Mouse (Mus musculus) kidney, postnatal 36 days (tissue): ENCODE data around the gene 1700037H04Rik.
A peak's percentile ranks its signal among the peaks of the same experiment; 100 is the strongest.

ENCODE experiments used
- DNase-seq, 2 experiments: peaks; one replicate each; pipeline ENCODE4 v3.0.0; 2021 to 2022; ENCODE audit warnings: mixed read lengths in 2 of 2

1700037H04Rik gene

GRCm38 (mm10) chr2:131178828-131179245 lies 19.0 kb upstream of the 1700037H04Rik start:
- peak; percentile 33 to 57 for DNase-seq

GRCm38 (mm10) chr2:131177932-131178331 lies 18.1 kb upstream of the 1700037H04Rik start:
- DNase-seq = peak; percentile 29 to 49

- peak; percentile 86 to 92 for DNase-seq
These were observed 16.6 kb upstream of the 1700037H04Rik start for GRCm38 (mm10) chr2:131176491-131176890.

- peak; percentile 47 to 59 for DNase-seq
These were observed 16.0 kb upstream of the 1700037H04Rik start for GRCm38 (mm10) chr2:131175945-131176309.

- peak; percentile 33 to 53 for DNase-seq
These were observed 15.5 kb upstream of the 1700037H04Rik start for GRCm38 (mm10) chr2:131175286-131175944.

GRCm38 (mm10) chr2:131174700-131175099 lies 14.8 kb upstream of the 1700037H04Rik start:
- DNase-seq = peak; percentile 75 to 90

GRCm38 (mm10) chr2:131172322-131172721 lies 12.4 kb upstream of the 1700037H04Rik start:
- DNase-seq = no peak

- DNase-seq = peak; percentile 79 to 89
These were observed 11.7 kb upstream of the 1700037H04Rik start for GRCm38 (mm10) chr2:131171401-131172104.

GRCm38 (mm10) chr2:131170936-131171335 lies 11.1 kb upstream of the 1700037H04Rik start:
- no peak for DNase-seq

GRCm38 (mm10) chr2:131168914-131169313 lies 9.0 kb upstream of the 1700037H04Rik start:
- DNase-seq = no peak

- no peak for DNase-seq
These were observed 8.1 kb upstream of the 1700037H04Rik start for GRCm38 (mm10) chr2:131167984-131168383.

- peak in 1 of 2 experiments; percentile 29 for DNase-seq
These were observed 6.3 kb upstream of the 1700037H04Rik start for GRCm38 (mm10) chr2:131166172-131166571.

- peak; percentile 68 to 86 for DNase-seq
These were observed 4.0 kb upstream of the 1700037H04Rik start for GRCm38 (mm10) chr2:131163924-131164323.

GRCm38 (mm10) chr2:131160671-131161111 lies 810 bp upstream of the 1700037H04Rik start:
- DNase-seq = peak; percentile 39 to 53

GRCm38 (mm10) chr2:131159491-131159910 lies 380 bp downstream of the 1700037H04Rik start:
- peak in 1 of 2 experiments; percentile 51 for DNase-seq

GRCm38 (mm10) chr2:131156987-131157386 lies 2.9 kb downstream of the 1700037H04Rik start:
- no peak for DNase-seq

- no peak for DNase-seq
These were observed 5.8 kb downstream of the 1700037H04Rik start for GRCm38 (mm10) chr2:131154036-131154435.

- no peak for DNase-seq
These were observed 7.6 kb downstream of the 1700037H04Rik start for GRCm38 (mm10) chr2:131152166-131152730.

- no peak for DNase-seq
These were observed 10.7 kb downstream of the 1700037H04Rik start for GRCm38 (mm10) chr2:131149254-131149578.

- no peak for DNase-seq
These were observed 11.3 kb downstream of the 1700037H04Rik start for GRCm38 (mm10) chr2:131148353-131149253.

GRCm38 (mm10) chr2:131147043-131147365 lies 12.9 kb downstream of the 1700037H04Rik start:
- DNase-seq = no peak

GRCm38 (mm10) chr2:131146193-131147042 lies 13.5 kb downstream of the 1700037H04Rik start:
- no peak for DNase-seq
